Mouse (Mus musculus) heart, postnatal 0 days (tissue): ENCODE results near the gene Gm10340.
"Not testable (repeated sequence)": the region's sequence is repeated elsewhere in the genome, so short reads cannot be mapped to it uniquely, and the experiment has no call there.

ENCODE experiments used
- CTCF ChIP-seq: IDR thresholded peaks from 2 replicates; pipeline ENCODE4 v1.5.1; 2016; ENCODE audit warnings: antibody characterized with exemption, control low read depth, low read depth
- EP300 ChIP-seq: IDR thresholded peaks from 2 replicates; pipeline ENCODE4 v1.6.1; 2016; ENCODE audit warnings: antibody characterized with exemption, low read depth

DNA sequence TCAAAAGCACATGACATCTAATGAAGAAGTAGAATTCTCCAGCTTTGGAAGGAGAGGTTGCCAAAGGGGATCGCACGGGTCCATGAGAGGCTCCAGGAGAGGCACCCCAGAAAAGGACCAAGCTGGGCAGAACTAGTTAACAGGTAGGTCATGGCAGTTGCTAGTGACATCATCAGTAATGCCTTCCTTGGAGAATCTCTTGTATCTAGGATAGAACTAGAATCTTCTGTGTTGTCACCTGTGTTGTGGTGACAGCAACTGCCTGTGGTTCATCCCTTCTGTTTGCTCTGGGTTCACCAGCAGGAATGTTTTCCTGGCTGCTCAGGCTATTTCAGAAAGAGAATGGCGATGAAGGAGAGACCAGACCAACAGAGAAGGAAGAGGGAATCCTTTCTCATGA, at the start of gene Gm10340:
- not testable (repeated sequence) for TF ChIP-seq CTCF, EP300
